Mouse (Mus musculus) mature B cell (primary cell): Measurements from ENCODE around the gene Olfr503.
"Not testable (repeated sequence)": the region's sequence is repeated elsewhere in the genome, so short reads cannot be mapped to it uniquely, and the experiment has no call there.

Source experiments
- in situ Hi-C: fragments of 300-500 bp; cut with MboI; formaldehyde crosslinking; loops from 2 replicates; pipeline ENCODE4 v1.14.3; 2019

Gene Olfr503

GRCm38 (mm10) chr7:108544227-108544626, at the start of gene Olfr503:
Gene Olfr503, plus strand, starts transcription at chr7:108544527.
- in situ Hi-C loops, result not testable (repeated sequence)

GRCm38 (mm10) chr7:108524965-108525364, 19.4 kb upstream of the Olfr503 start, which contains the start of gene Olfr502:
Gene Olfr502, minus strand, starts transcription at chr7:108525065.
- in situ Hi-C loops, result no loop called here

GRCm38 (mm10) chr7:108542416-108542815, 1.9 kb upstream of the Olfr503 start:
- in situ Hi-C loops, result no loop called here

- in situ Hi-C loops, result no loop called here
Observed at GRCm38 (mm10) chr7:108565693-108566092, 21.4 kb downstream of the Olfr503 start, which contains the start of gene Olfr504. Gene Olfr504, minus strand, starts transcription at chr7:108565793.

GRCm38 (mm10) chr7:108589797-108590196, 45.5 kb downstream of the Olfr503 start:
- in situ Hi-C loops, result no loop called here
